Mouse (Mus musculus) hindbrain, embryonic 15.5 days (tissue): ENCODE data around the gene AC124502.3. TPM values are rescaled to one million over a fixed set of nuclear protein-coding genes. Genes with fewer than 3 reads are reported as not detected.

Experiments
- ATAC-seq: fragments of 200-750 bp; cut with Nextera tagmentation; 2 replicates; pipeline ENCODE4 v1.8.0; 2017; ENCODE audit warnings: low read depth, moderate number of reproducible peaks, moderate TSS enrichment; ENCODE audit not compliant: low FRiP score
- H3K27ac ChIP-seq: fragments of 300-500 bp; sonication (generic); replicated peaks from 2 replicates; pipeline ENCODE4 v1.5.1; 2015; ENCODE audit warnings: mild to moderate bottlenecking, inconsistent platforms
- H3K27me3 ChIP-seq: fragments of 300-500 bp; sonication (generic); 2 replicates; pipeline ENCODE4 v1.6.1; 2015; ENCODE audit warnings: control low read depth, inconsistent platforms
- H3K36me3 ChIP-seq: fragments of 300-500 bp; sonication (generic); 2 replicates; pipeline ENCODE4 v1.6.1; 2015; ENCODE audit warnings: control low read depth, inconsistent platforms
- H3K4me1 ChIP-seq: fragments of 300-500 bp; sonication (generic); replicated peaks from 2 replicates; pipeline ENCODE4 v1.6.1; 2015; ENCODE audit warnings: control low read depth, inconsistent platforms
- H3K4me2 ChIP-seq: fragments of 300-500 bp; sonication (generic); 2 replicates; pipeline ENCODE4 v1.6.1; 2015; ENCODE audit warnings: moderate library complexity, mild to moderate bottlenecking, inconsistent platforms
- H3K4me3 ChIP-seq: fragments of 300-500 bp; sonication (generic); 2 replicates; pipeline ENCODE4 v1.5.1; 2015; ENCODE audit warnings: mild to moderate bottlenecking, inconsistent platforms
- H3K9ac ChIP-seq: fragments of 300-500 bp; sonication (generic); 2 replicates; pipeline ENCODE4 v1.6.1; 2015; ENCODE audit warnings: inconsistent platforms
- H3K9me3 ChIP-seq: fragments of 300-500 bp; sonication (generic); 2 replicates; pipeline ENCODE4 v1.6.1; 2016; ENCODE audit warnings: control low read depth, inconsistent platforms
- WGBS: fragments of 180-500 bp; shearing (Covaris S2); methylation state at CpG from one replicate; pipeline ENCODE4 v1.1.7; 2015; 5-methylcytosine and 5-hydroxymethylcytosine counted together
- polyA plus RNA-seq: library from polyadenylated mRNA; unstranded; fragments of >200 nt; fragmentation: Nextera tagmentation; extraction: Ambion mirVana; gene quantifications from 2 replicates; pipeline ENCODE4 v1.2.1, GENCODE M21; 2015

Gene AC124502.3
- polyA plus RNA-seq, 1 experiment from 2014 or later, result 5.1 TPM

- no peaks in the 10 kb centered on the region for H3K27me3 ChIP-seq
- no peaks in the 10 kb centered on the region for H3K36me3 ChIP-seq
- no peak for ATAC-seq
Measured at GRCm38 (mm10) chr19:5004925-5005324, 33.8 kb upstream of the AC124502.3 start.

GRCm38 (mm10) chr19:5013138-5013537 lies 25.6 kb upstream of the AC124502.3 start:
- Histone ChIP-seq H3K36me3 (no peaks in the 10 kb centered on the region), H3K4me2 (no peak overlapping the region), H3K27me3 (no peaks in the 10 kb centered on the region), H3K9me3 (no peaks in the 10 kb centered on the region), H3K9ac (no peak overlapping the region), H3K4me1 (no peaks in the 10 kb centered on the region), H3K4me3 (no peak overlapping the region), H3K27ac (no peak overlapping the region)
- no peak for ATAC-seq
- WGBS, result 67% methylated on average over 8 of the region's 8 CpGs

More at GRCm38 (mm10) chr19:5004925-5005324, 33.8 kb upstream of the AC124502.3 start:
- no peak overlapping the region for H3K27ac ChIP-seq
- H3K9ac ChIP-seq, result no peak overlapping the region
- no peaks in the 10 kb centered on the region for H3K9me3 ChIP-seq
- 67% methylated on average over 4 of the region's 4 CpGs for WGBS
- no peak overlapping the region for H3K4me3 ChIP-seq
- H3K4me2 ChIP-seq, result no peak overlapping the region
- H3K4me1 ChIP-seq, result peaks cover 22% of the 10 kb centered on the region

GRCm38 (mm10) chr19:5014961-5015398 lies 23.7 kb upstream of the AC124502.3 start:
- ATAC-seq, result no peak
- WGBS, result 18% methylated on average over 8 of the region's 8 CpGs

GRCm38 (mm10) chr19:5016221-5016742 lies 22.4 kb upstream of the AC124502.3 start:
- ATAC-seq, result peak; percentile 68; the same call in 1 of the 2 replicates
- Histone ChIP-seq H3K4me1 (no peaks in the 10 kb centered on the region), H3K27ac (no peak overlapping the region), H3K27me3 (no peaks in the 10 kb centered on the region), H3K9ac (no peak overlapping the region), H3K4me3 (no peak overlapping the region), H3K4me2 (no peak overlapping the region), H3K36me3 (no peaks in the 10 kb centered on the region), H3K9me3 (no peaks in the 10 kb centered on the region)
- 38% methylated on average over 10 of the region's 10 CpGs for WGBS

More at GRCm38 (mm10) chr19:5014961-5015398, 23.7 kb upstream of the AC124502.3 start:
- H3K9ac ChIP-seq, result no peak overlapping the region
- H3K27ac ChIP-seq, result no peak overlapping the region
- H3K9me3 ChIP-seq, result no peaks in the 10 kb centered on the region
- no peaks in the 10 kb centered on the region for H3K4me1 ChIP-seq
- no peak overlapping the region for H3K4me2 ChIP-seq
- no peaks in the 10 kb centered on the region for H3K27me3 ChIP-seq
- H3K36me3 ChIP-seq, result no peaks in the 10 kb centered on the region
- no peak overlapping the region for H3K4me3 ChIP-seq

GRCm38 (mm10) chr19:5016782-5017181 lies 21.9 kb upstream of the AC124502.3 start:
- WGBS, result 22% methylated on average over 12 of the region's 12 CpGs
- H3K27ac ChIP-seq, result no peak overlapping the region
- H3K4me1 ChIP-seq, result no peaks in the 10 kb centered on the region
- H3K4me2 ChIP-seq, result no peak overlapping the region
- H3K9me3 ChIP-seq, result no peaks in the 10 kb centered on the region
- no peak for ATAC-seq
- H3K36me3 ChIP-seq, result no peaks in the 10 kb centered on the region
- no peak overlapping the region for H3K4me3 ChIP-seq
- H3K9ac ChIP-seq, result no peak overlapping the region
- H3K27me3 ChIP-seq, result no peaks in the 10 kb centered on the region

- H3K9ac ChIP-seq, result no peak overlapping the region
Measured at GRCm38 (mm10) chr19:5017611-5018010, 21.1 kb upstream of the AC124502.3 start.

GRCm38 (mm10) chr19:5018191-5018590 lies 20.5 kb upstream of the AC124502.3 start:
- Histone ChIP-seq H3K27me3 (no peaks in the 10 kb centered on the region), H3K36me3 (no peaks in the 10 kb centered on the region), H3K4me3 (no peak overlapping the region), H3K9me3 (no peaks in the 10 kb centered on the region), H3K9ac (no peak overlapping the region), H3K27ac (no peak overlapping the region), H3K4me2 (no peak overlapping the region), H3K4me1 (peaks cover under 1% of the 10 kb centered on the region; the same call in 1 of the 2 replicates)
- 87% methylated on average over 3 of the region's 3 CpGs for WGBS
- ATAC-seq, result no peak

More at GRCm38 (mm10) chr19:5017611-5018010, 21.1 kb upstream of the AC124502.3 start:
- Histone ChIP-seq H3K4me2 (no peak overlapping the region), H3K9me3 (no peaks in the 10 kb centered on the region), H3K4me1 (no peaks in the 10 kb centered on the region), H3K27me3 (no peaks in the 10 kb centered on the region), H3K4me3 (no peak overlapping the region), H3K36me3 (no peaks in the 10 kb centered on the region), H3K27ac (no peak overlapping the region)
- no peak for ATAC-seq
- WGBS, result 84% methylated on average over 4 of the region's 4 CpGs

- H3K4me3 ChIP-seq, result no peak overlapping the region
- no peaks in the 10 kb centered on the region for H3K9me3 ChIP-seq
- no peak overlapping the region for H3K4me2 ChIP-seq
- no peak overlapping the region for H3K9ac ChIP-seq
- no peaks in the 10 kb centered on the region for H3K36me3 ChIP-seq
- H3K27ac ChIP-seq, result no peak overlapping the region
- peaks cover 19% of the 10 kb centered on the region for H3K4me1 ChIP-seq
- no peaks in the 10 kb centered on the region for H3K27me3 ChIP-seq
- 82% methylated on average over 2 of the region's 2 CpGs for WGBS
- ATAC-seq, result no peak
Measured at GRCm38 (mm10) chr19:5021416-5021815, 17.3 kb upstream of the AC124502.3 start.

- peak; percentile 95 for ATAC-seq
- Histone ChIP-seq H3K4me1 (peaks cover 19% of the 10 kb centered on the region), H3K27me3 (no peaks in the 10 kb centered on the region), H3K27ac (peak within 1 kb of the TSS; percentile 83), H3K4me3 (peak within 1 kb of the TSS; percentile 60), H3K9me3 (no peaks in the 10 kb centered on the region), H3K9ac (peak within 1 kb of the TSS; percentile 78), H3K36me3 (peaks cover 6% of the 10 kb centered on the region), H3K4me2 (peak within 1 kb of the TSS; percentile 69)
- under 1% methylated on average over 62 of the region's 62 CpGs for WGBS
Measured at GRCm38 (mm10) chr19:5023621-5024479, 14.8 kb upstream of the AC124502.3 start, which contains the start of gene Slc29a2. Gene Slc29a2 (plus strand): TSS chr19:5023860.

GRCm38 (mm10) chr19:5026111-5026510 lies 12.6 kb upstream of the AC124502.3 start:
- H3K9me3 ChIP-seq, result no peaks in the 10 kb centered on the region
- no peak overlapping the region for H3K9ac ChIP-seq
- no peak for ATAC-seq
- 84% methylated on average over 8 of the region's 8 CpGs for WGBS
- peaks cover 13% of the 10 kb centered on the region for H3K36me3 ChIP-seq
- H3K4me1 ChIP-seq, result peaks cover 19% of the 10 kb centered on the region
- H3K27me3 ChIP-seq, result no peaks in the 10 kb centered on the region
- no peak overlapping the region for H3K4me3 ChIP-seq
- no peak overlapping the region for H3K4me2 ChIP-seq
- H3K27ac ChIP-seq, result no peak overlapping the region

GRCm38 (mm10) chr19:5032686-5033085 lies 6.0 kb upstream of the AC124502.3 start:
- Histone ChIP-seq H3K27me3 (no peaks in the 10 kb centered on the region), H3K4me3 (no peak overlapping the region), H3K4me2 (no peak overlapping the region), H3K36me3 (peaks cover 13% of the 10 kb centered on the region), H3K9ac (no peak overlapping the region), H3K9me3 (no peaks in the 10 kb centered on the region), H3K4me1 (peaks cover 3% of the 10 kb centered on the region; the same call in 1 of the 2 replicates), H3K27ac (no peak overlapping the region)
- ATAC-seq, result no peak
- 86% methylated on average over 3 of the region's 3 CpGs for WGBS

GRCm38 (mm10) chr19:5036577-5036976 lies 2.1 kb upstream of the AC124502.3 start:
- Histone ChIP-seq H3K27me3 (no peaks in the 10 kb centered on the region), H3K36me3 (no peaks in the 10 kb centered on the region; the same call in 1 of the 2 replicates), H3K9me3 (no peaks in the 10 kb centered on the region), H3K4me2 (no peak overlapping the region), H3K9ac (no peak overlapping the region), H3K4me1 (peaks cover 22% of the 10 kb centered on the region), H3K4me3 (no peak overlapping the region), H3K27ac (no peak overlapping the region)
- WGBS, result 86% methylated on average over 4 of the region's 4 CpGs
- ATAC-seq, result no peak
